Mouse (Mus musculus): ENCODE results near the gene Cxcl15. TPM values are rescaled to one million over a fixed set of nuclear protein-coding genes. Genes with fewer than 3 reads are reported as not detected.
A peak's percentile ranks its signal among the peaks of the same experiment; 100 is the strongest.

Gene Cxcl15
- 0.11 TPM in 1 of 2 replicates, not detected in the other for polyA plus RNA-seq (2016; fragmentation: Nextera tagmentation; extraction: Ambion mirVana)

- ATAC-seq (ENCODE audit: low FRiP score, low read depth) = no peak
- no peaks in the 10 kb centered on the region for H3K36me3 ChIP-seq
- H3K4me2 ChIP-seq (replicated peaks) = no peak within 1 kb of the TSS
- H3K9me3 ChIP-seq = no peaks in the 10 kb centered on the region
- no peak within 1 kb of the TSS for H3K27ac ChIP-seq
- no peak within 1 kb of the TSS for H3K9ac ChIP-seq
- no peaks in the 10 kb centered on the region for H3K4me1 ChIP-seq
- no peak within 1 kb of the TSS for H3K4me3 ChIP-seq
- 79% methylated on average over 5 of the region's 5 CpGs for WGBS
- no peaks in the 10 kb centered on the region for H3K27me3 ChIP-seq (replicated peaks)
These were observed at the start of gene Cxcl15 for GRCm38 (mm10) chr5:90794195-90794625. TSS of gene Cxcl15 (plus strand) at chr5:90794534.

DNA sequence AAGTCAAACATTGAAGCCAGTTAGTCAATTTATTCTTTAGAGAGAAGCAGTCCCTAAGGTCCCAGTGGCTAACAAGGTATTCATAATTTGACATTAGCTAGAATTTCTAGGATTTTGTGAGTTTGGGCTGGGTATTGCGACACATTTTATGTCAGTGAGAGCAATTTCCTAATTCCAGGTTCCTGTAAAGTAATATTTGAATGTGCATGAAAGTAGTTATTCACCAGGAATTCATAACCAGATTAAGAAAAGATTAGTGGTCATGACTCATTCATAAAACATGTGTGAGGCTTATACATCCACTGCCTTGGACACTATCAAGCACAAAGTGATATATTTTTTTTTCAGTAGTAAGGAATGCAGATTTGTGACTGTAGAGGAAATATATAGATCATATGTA, 40.4 kb upstream of the Cxcl15 start:
- H3K27me3 ChIP-seq (replicated peaks) = peaks cover 4% of the 10 kb centered on the region; the same call in 1 of the 2 replicates
- no peaks in the 10 kb centered on the region for H3K9me3 ChIP-seq
- H3K4me2 ChIP-seq (replicated peaks) = no peak overlapping the region
- H3K9ac ChIP-seq = no peak overlapping the region
- 93% methylated on average over 1 of the region's 1 CpGs for WGBS
- no peak for ATAC-seq (ENCODE audit: low FRiP score, low read depth)
- H3K27ac ChIP-seq = no peak overlapping the region
- H3K4me1 ChIP-seq = peaks cover under 1% of the 10 kb centered on the region; the same call in 1 of the 2 replicates
- H3K36me3 ChIP-seq = no peaks in the 10 kb centered on the region
- no peak overlapping the region for H3K4me3 ChIP-seq

DNA sequence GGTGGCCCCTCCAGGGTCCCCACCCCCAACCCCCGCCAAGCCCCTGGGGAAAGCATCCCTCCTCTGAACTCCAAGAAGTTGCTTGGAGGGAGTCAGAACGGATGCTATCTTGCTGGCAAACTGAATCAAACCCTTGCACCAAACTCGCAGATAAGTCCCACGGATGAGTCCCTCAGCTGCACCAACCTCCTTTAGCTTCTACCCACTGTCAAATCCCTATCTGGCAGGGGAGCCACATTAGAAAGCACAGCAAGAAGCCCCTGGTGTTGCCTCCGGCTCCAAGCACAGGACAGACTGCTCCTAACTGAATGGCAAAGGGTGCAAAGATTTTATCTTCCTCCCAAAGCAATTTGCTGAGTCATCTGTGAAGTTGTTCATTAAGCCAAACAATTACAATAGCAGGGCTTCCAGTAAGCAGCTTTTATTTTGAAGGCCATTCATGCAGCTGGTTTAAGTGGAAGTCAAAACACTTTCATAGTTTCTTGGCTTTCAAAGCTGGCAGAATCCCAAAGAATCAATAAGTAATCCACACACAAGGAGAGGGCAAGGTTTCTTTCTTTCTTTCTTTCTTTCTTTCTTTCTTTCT, 36.2 kb upstream of the Cxcl15 start:
- Histone ChIP-seq H3K9ac (no peak overlapping the region), H3K27me3 (replicated peaks) (peaks cover 13% of the 10 kb centered on the region), H3K4me2 (replicated peaks) (no peak overlapping the region), H3K27ac (no peak overlapping the region), H3K36me3 (no peaks in the 10 kb centered on the region), H3K9me3 (no peaks in the 10 kb centered on the region), H3K4me3 (no peak overlapping the region), H3K4me1 (peaks cover 10% of the 10 kb centered on the region)
- WGBS = 49% methylated on average over 5 of the region's 5 CpGs
- no peak for ATAC-seq (ENCODE audit: low FRiP score, low read depth)

- peak within 1 kb of the TSS; percentile 79 for H3K4me2 ChIP-seq (replicated peaks)
- peak within 1 kb of the TSS; percentile 37 for H3K4me3 ChIP-seq
- no peaks in the 10 kb centered on the region for H3K9me3 ChIP-seq
- WGBS = 4% methylated on average over 32 of the region's 32 CpGs
- peak; percentile 69 for ATAC-seq (ENCODE audit: low FRiP score, low read depth)
- H3K27me3 ChIP-seq (replicated peaks) = peaks cover 13% of the 10 kb centered on the region
- peaks cover 10% of the 10 kb centered on the region for H3K4me1 ChIP-seq
- no peak within 1 kb of the TSS for H3K27ac ChIP-seq
- H3K36me3 ChIP-seq = no peaks in the 10 kb centered on the region
- peak within 1 kb of the TSS; percentile 55 for H3K9ac ChIP-seq
These were observed 35.0 kb upstream of the Cxcl15 start, which contains the start of gene Cxcl5 for GRCm38 (mm10) chr5:90759077-90760065. TSS of gene Cxcl5 (plus strand) at chr5:90759360.

- Histone ChIP-seq H3K9me3 (no peaks in the 10 kb centered on the region), H3K27me3 (replicated peaks) (peaks cover 13% of the 10 kb centered on the region), H3K36me3 (no peaks in the 10 kb centered on the region), H3K27ac (no peak overlapping the region), H3K4me2 (replicated peaks) (no peak overlapping the region), H3K4me3 (no peak overlapping the region), H3K9ac (no peak overlapping the region), H3K4me1 (peaks cover 10% of the 10 kb centered on the region)
- WGBS = 60% methylated on average over 4 of the region's 4 CpGs
- no peak for ATAC-seq (ENCODE audit: low FRiP score, low read depth)
These were observed 34.0 kb upstream of the Cxcl15 start for GRCm38 (mm10) chr5:90760303-90760702.

DNA sequence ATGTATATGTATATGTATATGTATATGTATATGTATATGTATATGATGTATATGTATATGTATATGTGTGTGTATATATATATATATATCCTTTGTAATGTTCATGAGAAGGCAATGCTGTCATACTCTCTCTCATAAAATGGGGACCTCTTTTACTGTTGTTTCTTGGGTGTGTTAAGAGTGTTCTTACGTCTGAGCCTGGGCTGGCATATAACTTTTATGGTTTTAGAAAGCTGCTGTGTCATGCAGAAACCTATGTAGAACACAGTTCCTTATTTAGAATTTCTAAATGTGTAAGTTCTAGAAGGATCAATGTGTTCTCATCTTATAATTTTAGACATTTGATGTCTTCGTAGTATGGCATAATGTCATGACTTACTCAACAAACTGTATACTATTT, 33.5 kb upstream of the Cxcl15 start:
- Histone ChIP-seq H3K4me3 (no peak overlapping the region), H3K9me3 (no peaks in the 10 kb centered on the region), H3K4me1 (peaks cover 10% of the 10 kb centered on the region), H3K36me3 (no peaks in the 10 kb centered on the region), H3K27ac (no peak overlapping the region), H3K27me3 (replicated peaks) (peaks cover 13% of the 10 kb centered on the region), H3K4me2 (replicated peaks) (no peak overlapping the region), H3K9ac (no peak overlapping the region)
- WGBS = 87% methylated on average over 2 of the region's 2 CpGs
- ATAC-seq (ENCODE audit: low FRiP score, low read depth) = no peak

- no peaks in the 10 kb centered on the region for H3K36me3 ChIP-seq
- no peaks in the 10 kb centered on the region for H3K9me3 ChIP-seq
- H3K27me3 ChIP-seq (replicated peaks) = peaks cover 13% of the 10 kb centered on the region
- 90% methylated on average over 3 of the region's 3 CpGs for WGBS
- no peak overlapping the region for H3K4me3 ChIP-seq
- no peak overlapping the region for H3K27ac ChIP-seq
- no peak overlapping the region for H3K4me2 ChIP-seq (replicated peaks)
- ATAC-seq (ENCODE audit: low FRiP score, low read depth) = no peak
- peaks cover 10% of the 10 kb centered on the region for H3K4me1 ChIP-seq
- H3K9ac ChIP-seq = no peak overlapping the region
These were observed 32.5 kb upstream of the Cxcl15 start for GRCm38 (mm10) chr5:90761834-90762233.

GRCm38 (mm10) chr5:90763912-90764665, 30.2 kb upstream of the Cxcl15 start:
- H3K4me2 ChIP-seq (replicated peaks) = no peak overlapping the region
- ATAC-seq (ENCODE audit: low FRiP score, low read depth) = no peak
- 79% methylated on average over 12 of the region's 12 CpGs for WGBS
- H3K9ac ChIP-seq = no peak overlapping the region
- no peak overlapping the region for H3K27ac ChIP-seq
- no peaks in the 10 kb centered on the region for H3K9me3 ChIP-seq
- H3K4me1 ChIP-seq = peaks cover 8% of the 10 kb centered on the region
- H3K4me3 ChIP-seq = no peak overlapping the region
- no peaks in the 10 kb centered on the region for H3K36me3 ChIP-seq
- peaks cover 7% of the 10 kb centered on the region for H3K27me3 ChIP-seq (replicated peaks)

DNA sequence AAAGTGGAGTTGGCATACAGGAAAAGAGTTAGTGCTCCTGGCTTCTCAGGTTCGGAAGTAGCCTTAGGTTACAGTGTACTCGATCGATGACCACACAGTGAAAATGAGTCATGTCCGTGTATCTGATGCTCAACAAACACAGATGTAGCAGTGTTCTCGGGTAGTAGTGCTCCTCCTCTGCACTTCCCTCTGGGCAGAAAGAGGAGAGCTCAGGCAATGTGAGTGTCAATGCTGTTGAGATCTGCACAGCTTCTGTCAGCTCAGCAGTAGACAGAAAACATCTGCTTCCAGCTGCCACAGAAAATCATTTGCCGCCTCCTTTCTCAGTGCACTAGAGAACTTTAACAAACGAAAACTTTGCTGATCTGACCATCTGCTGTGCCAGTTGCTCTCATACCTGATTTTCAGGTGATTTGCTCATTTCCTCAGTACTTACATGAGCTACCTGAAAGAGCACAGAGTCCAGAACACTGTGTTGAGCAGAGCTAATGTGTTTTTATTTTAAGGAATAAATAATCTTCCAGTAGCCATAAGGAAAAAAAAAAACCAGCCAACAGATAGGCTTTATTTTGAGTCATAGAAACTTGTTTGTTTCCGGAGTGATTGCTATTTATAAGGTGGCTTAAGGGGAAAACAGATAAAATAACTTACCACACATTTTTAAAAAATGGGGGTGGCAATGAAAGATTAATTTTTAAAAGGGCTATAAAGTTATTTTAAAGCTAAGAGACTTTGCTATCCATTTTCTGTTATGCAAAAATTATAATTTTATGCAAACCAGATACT, 28.3 kb upstream of the Cxcl15 start:
- Histone ChIP-seq H3K9ac (no peak overlapping the region), H3K4me3 (no peak overlapping the region), H3K4me1 (no peaks in the 10 kb centered on the region), H3K4me2 (replicated peaks) (no peak overlapping the region), H3K9me3 (no peaks in the 10 kb centered on the region), H3K36me3 (no peaks in the 10 kb centered on the region), H3K27me3 (replicated peaks) (no peaks in the 10 kb centered on the region), H3K27ac (no peak overlapping the region)
- 82% methylated on average over 8 of the region's 8 CpGs for WGBS
- no peak for ATAC-seq (ENCODE audit: low FRiP score, low read depth)

- Histone ChIP-seq H3K9ac (no peak within 1 kb of the TSS), H3K27ac (no peak within 1 kb of the TSS), H3K9me3 (no peaks in the 10 kb centered on the region), H3K4me2 (replicated peaks) (no peak within 1 kb of the TSS), H3K27me3 (replicated peaks) (no peaks in the 10 kb centered on the region), H3K4me3 (no peak within 1 kb of the TSS), H3K4me1 (no peaks in the 10 kb centered on the region), H3K36me3 (no peaks in the 10 kb centered on the region)
- WGBS = 66% methylated on average over 3 of the region's 3 CpGs
- ATAC-seq (ENCODE audit: low FRiP score, low read depth) = no peak
These were observed 26.1 kb upstream of the Cxcl15 start, which contains the start of gene Ppbp for GRCm38 (mm10) chr5:90768218-90768617. TSS of gene Ppbp (plus strand) at chr5:90768518.

DNA sequence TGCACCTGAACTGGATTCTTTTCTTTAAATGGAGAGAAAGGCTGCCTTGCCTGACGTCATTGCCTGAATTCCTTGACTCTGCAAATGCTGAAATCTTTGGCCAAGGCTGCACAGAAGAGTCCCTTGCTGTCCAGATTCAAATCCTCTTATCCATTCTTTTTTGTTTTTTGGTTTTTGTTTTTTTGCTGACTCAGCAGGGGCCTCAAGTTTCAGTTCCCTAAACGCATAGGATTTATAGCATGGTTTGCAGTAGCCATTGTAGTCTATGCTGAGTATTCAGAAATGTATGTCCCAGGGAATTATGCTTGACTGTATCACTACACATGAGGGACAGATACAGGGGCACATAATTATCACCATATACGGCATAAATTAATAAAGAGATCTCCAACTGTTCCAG, 23.0 kb upstream of the Cxcl15 start:
- H3K27me3 ChIP-seq (replicated peaks) = no peaks in the 10 kb centered on the region
- no peaks in the 10 kb centered on the region for H3K36me3 ChIP-seq
- WGBS = 74% methylated on average over 3 of the region's 3 CpGs
- H3K9ac ChIP-seq = no peak overlapping the region
- no peak overlapping the region for H3K4me3 ChIP-seq
- no peak for ATAC-seq (ENCODE audit: low FRiP score, low read depth)
- H3K27ac ChIP-seq = no peak overlapping the region
- H3K9me3 ChIP-seq = no peaks in the 10 kb centered on the region
- H3K4me2 ChIP-seq (replicated peaks) = no peak overlapping the region
- no peaks in the 10 kb centered on the region for H3K4me1 ChIP-seq

Data from neural tube, embryonic 12.5 days (tissue).